23 mouse cellular contexts compared by ENCODE assay signal in the genomic region with DNA sequence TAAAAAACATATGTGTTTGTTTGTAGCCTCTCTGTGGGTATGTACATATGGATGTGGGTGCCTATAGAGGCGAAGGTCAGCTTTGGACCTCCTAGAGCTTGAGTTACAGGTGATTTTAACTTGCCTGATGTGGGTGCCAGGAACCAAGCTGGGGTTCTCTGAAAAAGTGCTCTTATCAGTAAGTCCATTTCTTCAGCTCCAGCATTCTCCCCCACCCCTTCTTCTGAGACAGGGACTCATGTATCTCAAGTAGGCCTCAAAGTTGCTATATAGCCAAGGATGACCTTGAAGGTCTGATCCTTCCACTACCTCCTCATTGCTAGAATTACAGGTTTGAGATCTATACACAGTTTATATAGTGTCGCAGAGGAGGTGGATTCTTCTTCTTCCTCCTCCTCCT.
"Had no signal": no experiment of that assay in that cellular context is flagged by ENCODE, and none has a peak within 500 bp of the region (broad histone marks: within the 10 kb centered on the region; RNA-seq: fewer than 3 reads in every experiment).

No protein-coding gene starts in this region.

- H3K9me3 ChIP-seq: heart, embryonic 10.5 days; heart, embryonic 12.5 days; hindbrain, embryonic 13.5 days; hindbrain, embryonic 15.5 days; kidney, embryonic 15.5 days; limb, embryonic 13.5 days; limb, embryonic 15.5 days had no signal

- DNase-seq: gastrocnemius, postnatal 14 days; gastrocnemius, postnatal 36 days; heart, adult 18-20 months; heart, postnatal 10 days; kidney, adult 11 months; kidney, adult 2 months; kidney, adult 9 months; kidney, postnatal 14 days; kidney, postnatal 36 days; layer of hippocampus, adult 9-11 months; layer of hippocampus, postnatal 36 days; left cerebral cortex, postnatal 4 days had no signal

- H3K27ac ChIP-seq: heart, embryonic 10.5 days; hindbrain, embryonic 13.5 days; hindbrain, embryonic 15.5 days; hindbrain, postnatal 0 days; kidney, embryonic 15.5 days; kidney, postnatal 0 days; limb, embryonic 13.5 days; limb, embryonic 15.5 days; liver, embryonic 14.5 days had no signal

- H3K4me3 ChIP-seq: heart, embryonic 10.5 days; heart, embryonic 12.5 days; hindbrain, embryonic 13.5 days; hindbrain, embryonic 15.5 days; kidney, embryonic 15.5 days; limb, embryonic 13.5 days; limb, embryonic 15.5 days had no signal

- H3K4me2 ChIP-seq: heart, embryonic 12.5 days; hindbrain, embryonic 13.5 days; hindbrain, embryonic 15.5 days; kidney, embryonic 15.5 days; limb, embryonic 13.5 days; limb, embryonic 15.5 days had no signal

- H3K4me1 ChIP-seq: hindbrain, embryonic 13.5 days; hindbrain, embryonic 15.5 days; kidney, embryonic 15.5 days; limb, embryonic 13.5 days; limb, embryonic 15.5 days had no signal

- H3K9ac ChIP-seq: heart, embryonic 12.5 days; hindbrain, embryonic 13.5 days; hindbrain, embryonic 15.5 days; kidney, embryonic 15.5 days; limb, embryonic 13.5 days; limb, embryonic 15.5 days; liver, embryonic 14.5 days had no signal

- H3K27me3 ChIP-seq: heart, embryonic 12.5 days; hindbrain, embryonic 13.5 days; hindbrain, embryonic 15.5 days; kidney, embryonic 15.5 days; limb, embryonic 13.5 days; limb, embryonic 15.5 days had no signal

- ATAC-seq: hindbrain, postnatal 0 days; intestine, embryonic 16.5 days had no signal
